Mouse (Mus musculus): ENCODE measurements around the gene Gzf1.

The Gzf1 gene

GRCm38 (mm10) chr2:148706409-148707201 lies 25.8 kb downstream of the Gzf1 start:
- DNase-seq (ENCODE audit: low spot score in 2 of 2), result no peak

- no peak for DNase-seq (ENCODE audit: low spot score in 2 of 2)
Measured at GRCm38 (mm10) chr2:148707202-148707530, 26.3 kb downstream of the Gzf1 start.

GRCm38 (mm10) chr2:148712326-148712725 lies 31.5 kb downstream of the Gzf1 start:
- DNase-seq (ENCODE audit: low spot score in 2 of 2), result no peak

GRCm38 (mm10) chr2:148717072-148717471 lies 36.2 kb downstream of the Gzf1 start:
- no peak for DNase-seq (ENCODE audit: low spot score in 2 of 2)

GRCm38 (mm10) chr2:148719271-148719995 lies 38.6 kb downstream of the Gzf1 start:
- no peak for DNase-seq (ENCODE audit: low spot score in 2 of 2)

GRCm38 (mm10) chr2:148731614-148732326 lies 50.9 kb downstream of the Gzf1 start:
- no peak for DNase-seq (ENCODE audit: low spot score in 2 of 2)

- DNase-seq (ENCODE audit: low spot score in 2 of 2), result peak; percentile 33 to 38
Measured at GRCm38 (mm10) chr2:148732327-148733000, 51.6 kb downstream of the Gzf1 start, which contains the start of gene Napb. Gene Napb, minus strand, starts transcription at chr2:148732467.

All from spleen, postnatal 14 days (tissue).